Mouse (Mus musculus) testis, adult 2 months (tissue): ENCODE results near the gene Epb41l3.
"Not testable (repeated sequence)": the region's sequence is repeated elsewhere in the genome, so short reads cannot be mapped to it uniquely, and the experiment has no call there.

ENCODE experiments used
- CTCF ChIP-seq: fragments of 200-500 bp; IDR thresholded peaks from 2 replicates; pipeline ENCODE4 v1.5.1; 2012; ENCODE audit warnings: low read depth, mild to moderate bottlenecking, inconsistent platforms, low read length, moderate library complexity; ENCODE audit not compliant: control insufficient read depth, insufficient read depth, insufficient replicate concordance
- POLR2A ChIP-seq: fragments of 200-500 bp; IDR thresholded peaks from 2 replicates; pipeline ENCODE4 v1.6.1; 2012; ENCODE audit warnings: low read depth, mild to moderate bottlenecking, inconsistent platforms, low read length, moderate library complexity; ENCODE audit not compliant: control insufficient read depth

GRCm38 (mm10) chr17:69122403-69122802 lies 46.9 kb downstream of the Epb41l3 start:
- not testable (repeated sequence) for TF ChIP-seq CTCF, POLR2A
